Mouse (Mus musculus): ENCODE measurements around the gene Rpl14.

- TF ChIP-seq CTCF (IDR thresholded peaks at IDR 0.05; ENCODE audit: low read depth): no peak
- TF ChIP-seq EP300 (IDR thresholded peaks at IDR 0.05; ENCODE audit: low read depth): no peak
Observed at GRCm38 (mm10) chr9:120550778-120551177, 20.5 kb upstream of the Rpl14 start.
